Mouse (Mus musculus): ENCODE data around the gene Mlycd.

The Mlycd gene

GRCm38 (mm10) chr8:119404648-119405047, 10.0 kb downstream of the Mlycd start:
- no peak for DNase-seq

- DNase-seq: no peak
Measured at GRCm38 (mm10) chr8:119408311-119408710, 13.6 kb downstream of the Mlycd start.

GRCm38 (mm10) chr8:119412037-119412734, 17.5 kb downstream of the Mlycd start:
- DNase-seq: no peak

- DNase-seq: peak in 1 of 2 experiments; percentile 76
Measured at GRCm38 (mm10) chr8:119412735-119413498, 18.2 kb downstream of the Mlycd start.

- DNase-seq: no peak
Measured at GRCm38 (mm10) chr8:119413605-119414004, 18.9 kb downstream of the Mlycd start.

GRCm38 (mm10) chr8:119420318-119420717, 25.6 kb downstream of the Mlycd start:
- no peak for DNase-seq

GRCm38 (mm10) chr8:119421603-119422122, 27.0 kb downstream of the Mlycd start:
- no peak for DNase-seq

- DNase-seq: peak in 1 of 2 experiments; percentile 52
Measured at GRCm38 (mm10) chr8:119422123-119422711, 27.5 kb downstream of the Mlycd start.

- peak; percentile 80 to 81 for DNase-seq
Measured at GRCm38 (mm10) chr8:119423631-119424141, 29.0 kb downstream of the Mlycd start.

- DNase-seq: peak in 1 of 2 experiments; percentile 62
Measured at GRCm38 (mm10) chr8:119424199-119424733, 29.6 kb downstream of the Mlycd start.

GRCm38 (mm10) chr8:119424740-119425139, 30.1 kb downstream of the Mlycd start:
- DNase-seq: no peak

- DNase-seq: peak; percentile 56 to 65
Measured at GRCm38 (mm10) chr8:119425533-119425932, 30.9 kb downstream of the Mlycd start.

- DNase-seq: no peak
Measured at GRCm38 (mm10) chr8:119426069-119426735, 31.5 kb downstream of the Mlycd start.

GRCm38 (mm10) chr8:119427634-119428349, 33.1 kb downstream of the Mlycd start:
- DNase-seq: no peak

- no peak for DNase-seq
Measured at GRCm38 (mm10) chr8:119428350-119428740, 33.7 kb downstream of the Mlycd start.

- peak in 1 of 2 experiments; percentile 66 for DNase-seq
Measured at GRCm38 (mm10) chr8:119428766-119429327, 34.2 kb downstream of the Mlycd start.

- DNase-seq: peak; percentile 51 to 74
Measured at GRCm38 (mm10) chr8:119429552-119429951, 34.9 kb downstream of the Mlycd start.

- peak in 1 of 2 experiments; percentile 48 for DNase-seq
Measured at GRCm38 (mm10) chr8:119430250-119430649, 35.6 kb downstream of the Mlycd start.

- no peak for DNase-seq
Measured at GRCm38 (mm10) chr8:119430690-119431089, 36.0 kb downstream of the Mlycd start.

GRCm38 (mm10) chr8:119432372-119432771, 37.7 kb downstream of the Mlycd start:
- no peak for DNase-seq

GRCm38 (mm10) chr8:119433582-119434174, 39.0 kb downstream of the Mlycd start, which contains the start of gene Osgin1:
TSS of gene Osgin1 (plus strand) at chr8:119434124.
- DNase-seq: no peak
